Mouse (Mus musculus): ENCODE measurements around the gene Onecut1. TPM values are rescaled to one million over a fixed set of nuclear protein-coding genes. Genes with fewer than 3 reads are reported as not detected.
A peak's percentile ranks its signal among the peaks of the same experiment; 100 is the strongest.

Gene Onecut1
- polyA plus RNA-seq, 1 experiment from 2014 or later, result 9.1 TPM

DNA sequence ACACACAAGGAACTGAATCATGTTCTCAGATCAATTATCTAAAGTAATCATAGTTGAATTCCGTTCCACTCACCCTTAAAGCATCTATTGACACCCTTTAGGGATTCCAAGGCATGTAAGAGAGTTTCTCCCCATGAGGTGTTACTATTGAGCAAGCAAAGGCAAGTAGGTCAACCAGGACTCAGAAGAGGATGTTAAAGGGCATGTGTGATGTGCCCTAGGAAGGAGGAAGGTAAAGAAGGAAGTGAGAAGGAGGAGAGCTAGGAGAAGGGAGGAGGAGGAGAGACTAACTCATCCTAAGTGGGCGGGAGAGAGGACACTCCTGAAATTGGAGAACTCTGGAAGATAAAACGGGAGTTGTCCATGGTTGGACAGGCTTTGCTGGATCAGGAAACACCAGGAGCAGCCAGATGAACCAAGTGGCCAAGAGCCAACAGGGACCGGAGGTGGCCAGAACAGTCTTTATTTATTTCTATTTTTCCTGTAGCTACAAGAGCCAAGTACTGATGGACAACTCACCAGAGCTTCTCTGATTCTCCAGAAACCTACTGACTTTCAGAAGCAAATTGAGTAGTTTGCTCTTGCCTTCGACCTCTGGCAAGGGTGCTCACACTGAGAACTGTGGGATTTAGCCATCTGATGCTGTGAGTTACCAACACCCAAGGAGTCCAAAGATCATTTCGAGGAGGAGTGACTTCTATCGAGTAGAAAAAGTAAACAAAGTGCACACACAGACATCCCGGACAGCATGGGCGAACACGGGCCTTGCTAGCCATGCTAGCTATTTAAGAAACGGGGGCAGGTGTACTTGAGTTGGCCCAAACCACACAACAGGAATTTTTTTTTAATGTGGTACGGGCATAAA is 77.2 kb downstream of the Onecut1 start:
- TF ChIP-seq EP300 (IDR thresholded peaks at IDR 0.05; ENCODE audit: low read depth) (no peak), CTCF (IDR thresholded peaks at IDR 0.05; ENCODE audit: low read depth) (no peak)
- H3K27me3 ChIP-seq (ENCODE audit: insufficient read depth, low read length), result no peaks in the 10 kb centered on the region
- ATAC-seq, result peak; percentile 95
- no peak overlapping the region for H3K9ac ChIP-seq (replicated peaks)
- H3K27ac ChIP-seq (ENCODE audit: low read depth), result peak overlapping the region; percentile 56
- H3K9me3 ChIP-seq (ENCODE audit: low read length), result no peaks in the 10 kb centered on the region
- no peaks in the 10 kb centered on the region for H3K36me3 ChIP-seq (replicated peaks; ENCODE audit: insufficient read depth, low read length)
- H3K4me2 ChIP-seq (ENCODE audit: low read depth, low read length), result no peak overlapping the region
- peak; percentile 24 for DNase-seq
- H3K4me3 ChIP-seq (ENCODE audit: low read depth, low read length), result no peak overlapping the region
- H3K4me1 ChIP-seq (ENCODE audit: insufficient read depth), result peaks cover 13% of the 10 kb centered on the region
- WGBS (ENCODE audit: insufficient replicate concordance), result 59% methylated on average over 12 of the region's 12 CpGs

Other genes with a start within 250 kb of the Onecut1 start
- gene Fam214a, start 91.0 kb downstream of the Onecut1 start, polyA plus RNA-seq (2015; fragmentation: Nextera tagmentation; extraction: Ambion mirVana), result 4.8 and 6.4 TPM in 2 replicates
- gene Arpp19, start 175.7 kb downstream of the Onecut1 start, polyA plus RNA-seq (2015; fragmentation: Nextera tagmentation; extraction: Ambion mirVana), result 187 and 189 TPM in 2 replicates
- gene Myo5a, start 209.1 kb downstream of the Onecut1 start, polyA plus RNA-seq (2015; fragmentation: Nextera tagmentation; extraction: Ambion mirVana), result 1.2 and 1.3 TPM in 2 replicates